Mouse (Mus musculus): ENCODE results near the gene Spen. TPM values are rescaled to one million over a fixed set of nuclear protein-coding genes. Genes with fewer than 3 reads are reported as not detected.

Spen gene
- polyA plus RNA-seq, 1 experiment from 2014 or later = 12.4 TPM

GRCm38 (mm10) chr4:141455526-141455925 is 82.9 kb downstream of the Spen start:
- Histone ChIP-seq H3K27me3 (ENCODE audit: control insufficient read depth, insufficient read depth, low read length) (no peaks in the 10 kb centered on the region), H3K4me2 (ENCODE audit: low read depth, severe bottlenecking) (no peak overlapping the region), H3K9ac (ENCODE audit: low read length) (no peak overlapping the region), H3K9me3 (ENCODE audit: control insufficient read depth, low read length) (no peaks in the 10 kb centered on the region), H3K36me3 (ENCODE audit: control insufficient read depth, insufficient read depth, low read length) (peaks cover 11% of the 10 kb centered on the region; the same call in 1 of the 2 replicates), H3K27ac (replicated peaks; ENCODE audit: low read depth, low read length) (no peak overlapping the region), H3K4me1 (ENCODE audit: control insufficient read depth, insufficient read depth, low read length) (peaks cover 11% of the 10 kb centered on the region), H3K4me3 (ENCODE audit: low read depth, low read length) (no peak overlapping the region)
- DNase-seq (ENCODE audit: low spot score) = no peak
- WGBS = 73% methylated on average over 4 of the region's 4 CpGs
- no peak for ATAC-seq (ENCODE audit: insufficient number of reproducible peaks, low FRiP score, low TSS enrichment, low read depth)

DNA sequence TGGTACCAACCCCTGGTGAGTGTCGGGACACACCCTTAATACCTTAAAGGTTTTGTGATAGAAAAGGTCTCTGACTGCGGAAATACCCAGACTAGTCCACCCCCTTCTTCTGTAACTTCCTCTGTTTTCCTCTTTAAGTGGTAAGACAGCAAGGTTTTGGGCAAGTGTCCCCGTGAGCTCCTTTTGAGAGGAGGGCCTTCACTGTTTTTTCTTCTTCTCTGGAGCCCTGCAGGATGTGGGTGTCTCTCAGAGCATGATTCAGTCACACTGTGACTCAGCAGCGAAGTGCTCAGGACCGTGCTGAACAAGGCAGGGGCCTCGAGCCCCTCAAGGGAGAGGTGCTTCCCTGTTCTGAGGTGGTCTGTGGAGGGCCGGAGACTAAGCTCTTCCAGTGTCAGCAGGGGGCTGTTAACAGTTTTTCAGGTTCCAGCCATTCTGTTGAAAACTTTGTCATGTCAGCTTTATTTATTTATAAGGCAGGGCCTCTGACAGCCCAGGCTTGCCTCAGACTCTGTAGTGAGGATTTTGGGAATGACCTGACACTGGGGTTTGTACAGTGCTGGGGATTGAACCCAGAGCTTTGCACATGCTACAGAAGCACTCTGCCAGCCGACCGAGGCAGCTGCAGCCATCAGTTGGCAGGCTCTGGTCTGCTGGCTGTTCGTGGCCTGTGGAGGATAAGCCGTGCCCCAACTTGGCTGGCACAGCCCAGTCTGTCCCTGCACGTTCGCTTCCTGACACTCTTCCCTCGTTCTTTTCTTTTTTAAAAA is 83.6 kb downstream of the Spen start:
- Histone ChIP-seq H3K4me1 (ENCODE audit: control insufficient read depth, insufficient read depth, low read length) (peaks cover 11% of the 10 kb centered on the region), H3K4me2 (ENCODE audit: low read depth, severe bottlenecking) (no peak overlapping the region), H3K9ac (ENCODE audit: low read length) (no peak overlapping the region), H3K27ac (replicated peaks; ENCODE audit: low read depth, low read length) (no peak overlapping the region), H3K36me3 (ENCODE audit: control insufficient read depth, insufficient read depth, low read length) (peaks cover 11% of the 10 kb centered on the region; the same call in 1 of the 2 replicates), H3K9me3 (ENCODE audit: control insufficient read depth, low read length) (no peaks in the 10 kb centered on the region), H3K4me3 (ENCODE audit: low read depth, low read length) (no peak overlapping the region), H3K27me3 (ENCODE audit: control insufficient read depth, insufficient read depth, low read length) (no peaks in the 10 kb centered on the region)
- ATAC-seq (ENCODE audit: insufficient number of reproducible peaks, low FRiP score, low TSS enrichment, low read depth) (no peak), DNase-seq (ENCODE audit: low spot score) (no peak)
- WGBS = 78% methylated on average over 14 of the region's 14 CpGs

- ATAC-seq (ENCODE audit: insufficient number of reproducible peaks, low FRiP score, low TSS enrichment, low read depth) (no peak), DNase-seq (ENCODE audit: low spot score) (no peak)
- Histone ChIP-seq H3K9ac (ENCODE audit: low read length) (no peak overlapping the region), H3K27me3 (ENCODE audit: control insufficient read depth, insufficient read depth, low read length) (no peaks in the 10 kb centered on the region), H3K4me2 (ENCODE audit: low read depth, severe bottlenecking) (no peak overlapping the region), H3K27ac (replicated peaks; ENCODE audit: low read depth, low read length) (no peak overlapping the region), H3K9me3 (ENCODE audit: control insufficient read depth, low read length) (no peaks in the 10 kb centered on the region), H3K4me1 (ENCODE audit: control insufficient read depth, insufficient read depth, low read length) (no peaks in the 10 kb centered on the region), H3K4me3 (ENCODE audit: low read depth, low read length) (no peak overlapping the region), H3K36me3 (ENCODE audit: control insufficient read depth, insufficient read depth, low read length) (peaks cover 20% of the 10 kb centered on the region)
- WGBS = 93% methylated on average over 9 of the region's 9 CpGs
These were observed 86.4 kb downstream of the Spen start for GRCm38 (mm10) chr4:141451916-141452450.

DNA sequence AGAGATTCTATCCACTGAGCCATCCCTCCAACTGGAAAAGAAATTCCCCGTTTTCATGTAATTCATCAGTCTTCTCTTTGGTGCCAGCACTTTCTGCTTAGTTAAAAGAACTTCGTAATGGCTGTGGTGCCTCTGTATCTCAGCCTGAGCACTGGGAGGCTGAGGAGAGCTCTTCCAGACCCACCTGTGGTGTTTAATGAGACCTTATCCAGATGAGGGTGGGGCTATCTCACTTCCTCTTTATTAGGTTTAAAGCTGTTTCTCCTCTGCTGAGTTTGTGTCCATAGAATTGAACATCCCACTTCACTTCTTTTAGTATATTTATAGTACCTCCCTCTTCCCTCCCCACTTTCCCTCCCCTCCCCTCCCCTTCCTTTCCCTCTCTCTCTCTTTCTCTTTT is 87.1 kb downstream of the Spen start:
- Histone ChIP-seq H3K4me3 (ENCODE audit: low read depth, low read length) (no peak overlapping the region), H3K4me1 (ENCODE audit: control insufficient read depth, insufficient read depth, low read length) (no peaks in the 10 kb centered on the region), H3K36me3 (ENCODE audit: control insufficient read depth, insufficient read depth, low read length) (peaks cover 22% of the 10 kb centered on the region), H3K4me2 (ENCODE audit: low read depth, severe bottlenecking) (no peak overlapping the region), H3K27me3 (ENCODE audit: control insufficient read depth, insufficient read depth, low read length) (no peaks in the 10 kb centered on the region), H3K27ac (replicated peaks; ENCODE audit: low read depth, low read length) (no peak overlapping the region), H3K9me3 (ENCODE audit: control insufficient read depth, low read length) (no peaks in the 10 kb centered on the region), H3K9ac (ENCODE audit: low read length) (no peak overlapping the region)
- no peak for ATAC-seq (ENCODE audit: insufficient number of reproducible peaks, low FRiP score, low TSS enrichment, low read depth)
- 85% methylated on average over 2 of the region's 2 CpGs for WGBS
- no peak for DNase-seq (ENCODE audit: low spot score)

DNA sequence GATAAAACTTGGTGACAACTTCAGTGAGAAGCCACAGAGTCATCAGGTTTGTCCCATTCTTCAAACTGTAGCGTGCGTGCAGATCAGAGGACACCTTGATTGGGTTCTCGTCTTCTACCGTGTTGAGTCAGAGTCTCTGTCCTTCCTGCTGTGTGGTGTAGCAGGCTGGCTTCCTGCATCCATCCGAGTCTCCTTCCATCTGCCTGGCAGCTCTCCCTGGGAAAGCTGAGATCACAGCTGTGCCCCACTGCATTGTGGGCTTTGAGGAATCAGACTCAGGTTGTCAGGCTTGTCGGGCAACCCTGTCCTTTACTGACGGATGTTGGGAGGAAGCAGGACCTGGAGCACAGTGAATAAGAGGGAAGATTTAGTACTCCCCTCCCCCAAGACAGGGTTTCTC is 92.2 kb downstream of the Spen start:
- WGBS = 78% methylated on average over 7 of the region's 7 CpGs
- peaks cover 11% of the 10 kb centered on the region for H3K36me3 ChIP-seq (ENCODE audit: control insufficient read depth, insufficient read depth, low read length)
- no peak for DNase-seq (ENCODE audit: low spot score)

DNA sequence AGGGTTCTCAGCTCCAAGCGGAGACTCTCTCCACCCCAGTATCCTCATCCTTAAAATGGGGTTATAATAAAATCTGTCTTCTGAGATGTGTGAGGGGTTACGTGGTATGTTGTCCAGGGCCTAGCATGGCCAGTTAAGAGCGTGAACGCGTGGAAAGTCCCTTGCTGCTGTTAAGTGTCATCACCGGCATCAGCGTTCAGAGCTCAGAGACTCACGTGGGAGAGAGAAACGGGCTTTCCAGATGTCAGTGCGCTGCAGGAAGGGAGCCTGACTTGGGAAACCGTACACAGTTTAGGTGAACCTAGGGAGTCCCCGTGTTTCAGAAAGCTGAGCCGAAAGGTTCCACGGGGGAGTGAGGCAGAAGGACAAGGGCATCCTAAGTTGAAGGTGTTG is 93.1 kb downstream of the Spen start:
- DNase-seq (ENCODE audit: low spot score) (no peak), ATAC-seq (ENCODE audit: insufficient number of reproducible peaks, low FRiP score, low TSS enrichment, low read depth) (0 out of 2 replicates have a peak, but pooled peaks have one; percentile 22)
- peak overlapping the region; percentile 88 for H3K4me2 ChIP-seq (ENCODE audit: low read depth, severe bottlenecking)
- H3K27ac ChIP-seq (replicated peaks; ENCODE audit: low read depth, low read length) = no peak overlapping the region
- peak overlapping the region; percentile 73 for H3K4me3 ChIP-seq (ENCODE audit: low read depth, low read length)
- WGBS = 19% methylated on average over 14 of the region's 14 CpGs
- H3K9me3 ChIP-seq (ENCODE audit: control insufficient read depth, low read length) = no peaks in the 10 kb centered on the region
- peaks cover 8% of the 10 kb centered on the region for H3K4me1 ChIP-seq (ENCODE audit: control insufficient read depth, insufficient read depth, low read length)
- H3K36me3 ChIP-seq (ENCODE audit: control insufficient read depth, insufficient read depth, low read length) = peaks cover 11% of the 10 kb centered on the region
- no peaks in the 10 kb centered on the region for H3K27me3 ChIP-seq (ENCODE audit: control insufficient read depth, insufficient read depth, low read length)
- H3K9ac ChIP-seq (ENCODE audit: low read length) = peak overlapping the region; percentile 93

More for the DNA sequence above, 92.2 kb downstream of the Spen start:
- no peak for ATAC-seq (ENCODE audit: insufficient number of reproducible peaks, low FRiP score, low TSS enrichment, low read depth)
- Histone ChIP-seq H3K4me2 (ENCODE audit: low read depth, severe bottlenecking) (no peak overlapping the region), H3K4me3 (ENCODE audit: low read depth, low read length) (no peak overlapping the region), H3K9ac (ENCODE audit: low read length) (no peak overlapping the region), H3K27me3 (ENCODE audit: control insufficient read depth, insufficient read depth, low read length) (no peaks in the 10 kb centered on the region), H3K27ac (replicated peaks; ENCODE audit: low read depth, low read length) (no peak overlapping the region), H3K9me3 (ENCODE audit: control insufficient read depth, low read length) (no peaks in the 10 kb centered on the region), H3K4me1 (ENCODE audit: control insufficient read depth, insufficient read depth, low read length) (peaks cover 8% of the 10 kb centered on the region)

GRCm38 (mm10) chr4:141444451-141445327 is 93.7 kb downstream of the Spen start, which contains the start of gene Zbtb17:
Gene Zbtb17, plus strand, starts transcription at chr4:141444654.
- Histone ChIP-seq H3K36me3 (ENCODE audit: control insufficient read depth, insufficient read depth, low read length) (peaks cover 11% of the 10 kb centered on the region), H3K4me3 (ENCODE audit: low read depth, low read length) (peak within 1 kb of the TSS; percentile 73), H3K27me3 (ENCODE audit: control insufficient read depth, insufficient read depth, low read length) (no peaks in the 10 kb centered on the region), H3K4me1 (ENCODE audit: control insufficient read depth, insufficient read depth, low read length) (peaks cover 8% of the 10 kb centered on the region), H3K9ac (ENCODE audit: low read length) (peak within 1 kb of the TSS; percentile 93), H3K9me3 (ENCODE audit: control insufficient read depth, low read length) (no peaks in the 10 kb centered on the region), H3K4me2 (ENCODE audit: low read depth, severe bottlenecking) (peak within 1 kb of the TSS; percentile 88), H3K27ac (replicated peaks; ENCODE audit: low read depth, low read length) (peak within 1 kb of the TSS; percentile 53)
- peak; percentile 76 for ATAC-seq (ENCODE audit: insufficient number of reproducible peaks, low FRiP score, low TSS enrichment, low read depth)
- 0% methylated on average over 67 of the region's 102 CpGs for WGBS
- DNase-seq (ENCODE audit: low spot score) = peak; percentile 94
